Mouse (Mus musculus) frontal cortex, postnatal 36 days (tissue): ENCODE data around the gene Arl4c.
"Not testable (repeated sequence)": the region's sequence is repeated elsewhere in the genome, so short reads cannot be mapped to it uniquely, and the experiment has no call there.

Source experiments
- DNase-seq, 2 experiments: peaks; one replicate each; pipeline ENCODE4 v3.0.0; 2022; ENCODE audit warnings: low spot score in 2 of 2

The Arl4c gene

DNA sequence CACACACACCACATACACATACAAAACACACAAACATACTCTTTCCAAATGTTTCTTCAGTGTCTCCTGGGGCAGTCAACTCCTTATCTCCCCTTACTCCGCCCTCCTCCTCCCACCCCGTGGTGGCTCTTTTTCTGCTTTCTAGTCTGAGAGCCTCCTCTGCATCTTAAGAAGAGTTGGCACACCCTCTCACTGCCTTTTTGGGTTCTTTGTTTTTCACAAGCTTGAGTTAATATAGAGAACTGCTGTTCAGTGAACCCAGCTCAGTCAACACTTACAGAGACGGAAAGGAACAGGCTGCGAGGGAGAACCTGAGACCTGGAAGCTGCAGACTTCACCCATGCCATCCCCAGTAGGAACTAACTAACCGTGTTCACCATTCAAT is 45.9 kb downstream of the Arl4c start:
- DNase-seq = peak in 1 of 2 experiments; percentile 51

DNA sequence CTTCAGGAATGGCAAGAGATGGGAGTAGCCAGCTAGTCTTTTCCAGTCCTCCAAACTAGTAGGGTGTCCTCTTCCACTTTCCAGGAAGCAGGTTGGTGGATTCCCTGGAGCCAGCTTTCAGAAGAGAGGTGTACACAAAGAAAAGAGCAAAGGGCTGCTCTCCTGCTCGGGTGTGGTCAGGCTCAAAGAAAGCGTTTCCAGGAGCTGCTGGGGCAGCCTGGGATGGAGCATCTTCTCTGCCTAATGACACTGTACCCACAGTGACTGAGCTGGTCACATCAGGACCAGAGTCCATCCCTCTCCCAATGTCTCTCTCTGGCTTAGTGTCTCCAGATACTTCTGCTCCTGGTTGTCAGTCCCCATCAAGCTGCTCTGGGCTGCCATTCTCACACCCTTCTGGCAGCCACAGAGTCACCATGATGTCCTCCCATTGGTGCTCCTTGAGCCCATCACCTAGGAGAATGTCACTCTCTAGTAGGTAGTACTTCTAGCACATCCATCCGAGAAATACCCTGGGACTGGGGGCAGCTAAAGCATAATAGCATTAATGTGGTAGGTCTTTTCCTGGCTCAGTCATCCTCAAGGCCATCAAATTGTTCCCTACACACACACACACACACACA is 46.4 kb downstream of the Arl4c start:
- DNase-seq = no peak

DNA sequence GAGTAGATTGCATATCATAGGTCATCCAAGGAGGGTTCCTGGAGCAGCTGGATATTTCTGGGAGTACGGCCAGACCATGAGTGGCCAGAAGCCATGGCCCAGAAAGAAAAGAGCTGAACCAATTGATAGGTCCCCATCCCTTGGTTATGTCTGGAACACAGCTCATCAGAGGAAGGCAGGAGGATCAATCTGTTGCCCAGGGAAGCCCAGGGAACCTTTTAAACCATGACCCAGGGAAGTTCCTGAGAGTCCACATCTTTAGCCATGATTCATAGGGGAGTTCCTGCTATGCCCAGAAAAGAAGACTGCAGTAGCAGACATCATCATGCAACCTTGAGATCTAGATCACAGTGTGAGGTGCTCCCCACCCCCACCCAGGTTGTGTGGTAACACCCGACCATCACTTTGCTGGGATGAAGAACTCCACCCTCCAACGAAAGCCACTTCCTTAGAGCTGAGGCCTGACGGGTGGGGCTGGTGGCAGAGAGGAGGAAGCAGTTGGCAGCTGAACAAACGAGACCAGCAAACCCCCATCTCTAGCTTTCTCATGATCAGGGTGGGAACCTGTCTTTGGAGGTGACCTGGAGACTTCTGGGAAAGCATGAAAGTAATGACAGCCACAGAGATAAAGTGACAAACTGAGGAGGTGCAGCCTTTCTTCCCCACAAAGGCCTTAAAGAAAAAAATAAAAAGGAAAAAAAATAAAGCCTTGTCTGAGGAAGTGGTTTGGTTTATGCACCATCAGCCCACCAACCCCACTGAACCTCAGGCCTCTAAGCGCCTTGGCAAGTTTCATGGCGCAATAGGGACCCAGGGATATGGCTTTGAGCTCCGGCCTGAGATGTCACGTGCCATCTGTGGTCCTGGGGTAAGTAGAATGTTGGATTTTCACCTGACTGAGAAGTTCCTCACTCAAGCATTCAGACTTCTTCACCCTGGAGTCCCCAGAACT is 47.2 kb downstream of the Arl4c start:
- no peak for DNase-seq

DNA sequence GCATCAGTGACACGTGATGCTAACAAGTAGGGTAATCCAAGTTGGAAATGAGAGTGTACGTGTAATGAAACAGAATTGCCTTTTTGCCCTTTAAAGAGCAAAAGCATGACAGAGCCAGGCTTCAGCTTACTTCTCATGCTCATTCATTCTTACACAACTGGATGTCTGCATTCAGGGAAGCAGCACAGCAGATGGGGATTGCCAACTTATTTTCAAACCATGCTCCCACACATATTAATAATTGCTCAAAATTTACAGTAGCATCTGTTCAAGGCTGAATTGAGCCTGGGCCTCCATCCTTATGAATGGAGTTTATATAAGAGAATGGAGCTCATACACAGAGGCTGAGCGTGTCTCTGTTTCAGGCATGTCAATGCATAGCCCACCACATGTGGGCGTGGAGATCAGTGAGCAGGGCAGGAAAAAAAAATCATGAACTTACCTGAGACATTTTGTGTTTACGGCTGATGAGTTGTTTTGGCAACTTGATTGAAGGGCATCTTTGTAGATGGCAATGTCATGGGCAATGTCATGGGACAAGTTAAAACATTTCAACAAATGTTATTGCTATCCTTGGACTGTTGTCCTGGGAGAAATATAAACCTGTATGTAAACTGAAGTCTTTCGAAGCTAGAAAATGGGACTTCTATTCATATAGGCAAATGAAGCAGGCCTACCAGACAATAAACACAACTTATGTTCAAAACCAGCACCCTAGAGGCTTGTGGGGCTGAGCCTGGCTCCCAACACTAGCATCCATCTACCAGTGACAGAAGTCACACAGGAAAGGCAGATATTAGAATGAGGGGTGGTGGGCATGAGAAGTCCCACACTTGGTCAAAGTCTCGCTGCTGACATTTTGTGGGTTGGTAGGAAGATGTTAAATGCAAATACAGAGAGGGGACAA is 48.2 kb downstream of the Arl4c start:
- DNase-seq = no peak

DNA sequence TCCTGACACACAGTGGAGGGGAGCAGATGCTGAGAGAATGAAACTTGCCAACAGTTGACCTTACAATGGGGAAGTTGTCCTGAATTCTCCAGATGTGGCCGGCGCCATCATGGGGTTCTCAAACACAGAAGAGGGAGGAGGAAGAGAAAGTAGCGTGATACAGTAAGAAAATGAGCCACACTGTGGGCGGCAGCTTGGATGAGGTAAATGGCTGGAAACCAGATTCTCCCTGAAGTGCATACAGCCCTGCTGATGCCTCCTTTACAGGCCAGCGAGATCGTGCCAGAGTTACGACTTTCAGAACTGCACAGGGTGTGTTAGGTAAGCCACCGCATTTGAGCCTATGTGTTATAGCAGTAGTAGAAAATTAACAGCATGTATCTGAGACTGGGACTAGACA is 49.3 kb downstream of the Arl4c start:
- no peak for DNase-seq

DNA sequence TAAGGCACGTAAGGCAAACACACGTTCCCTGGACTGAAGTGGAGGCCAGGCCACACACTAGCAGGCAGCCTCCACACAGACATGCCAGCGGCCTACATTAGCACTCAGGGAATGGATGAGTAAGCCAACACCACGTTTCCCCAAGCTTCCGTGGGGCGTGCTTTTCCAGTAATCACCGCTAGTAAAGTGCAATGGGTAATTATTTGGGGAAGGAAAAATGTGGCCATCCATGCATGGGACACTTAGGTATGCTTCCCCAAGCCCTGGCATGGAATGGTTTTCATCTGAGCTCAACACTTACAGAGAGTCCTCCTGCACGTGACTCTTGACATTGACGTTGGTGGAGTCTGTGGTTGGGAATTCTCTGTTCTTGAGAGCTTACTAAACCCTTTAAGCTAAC is 50.4 kb downstream of the Arl4c start:
- DNase-seq = no peak

DNA sequence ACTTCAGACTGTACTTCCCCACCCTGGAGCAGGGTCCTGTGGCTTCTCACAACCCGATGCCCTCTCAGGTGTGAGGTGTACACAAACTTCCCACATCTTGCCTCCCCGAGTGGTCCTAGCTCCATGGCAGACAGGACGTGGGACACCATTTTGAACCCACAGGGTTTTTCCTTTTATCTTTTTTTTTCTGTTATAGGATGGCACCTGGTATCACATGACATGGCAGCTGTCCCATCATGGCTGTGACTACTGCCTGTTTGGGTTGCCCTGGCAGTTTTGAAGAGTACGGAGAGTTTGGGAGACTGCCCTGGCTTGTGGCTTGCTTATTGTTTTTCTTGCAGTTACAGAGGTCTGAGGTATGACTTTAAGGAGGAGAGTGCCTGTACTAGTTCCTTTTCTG is 53.3 kb downstream of the Arl4c start:
- no peak for DNase-seq

DNA sequence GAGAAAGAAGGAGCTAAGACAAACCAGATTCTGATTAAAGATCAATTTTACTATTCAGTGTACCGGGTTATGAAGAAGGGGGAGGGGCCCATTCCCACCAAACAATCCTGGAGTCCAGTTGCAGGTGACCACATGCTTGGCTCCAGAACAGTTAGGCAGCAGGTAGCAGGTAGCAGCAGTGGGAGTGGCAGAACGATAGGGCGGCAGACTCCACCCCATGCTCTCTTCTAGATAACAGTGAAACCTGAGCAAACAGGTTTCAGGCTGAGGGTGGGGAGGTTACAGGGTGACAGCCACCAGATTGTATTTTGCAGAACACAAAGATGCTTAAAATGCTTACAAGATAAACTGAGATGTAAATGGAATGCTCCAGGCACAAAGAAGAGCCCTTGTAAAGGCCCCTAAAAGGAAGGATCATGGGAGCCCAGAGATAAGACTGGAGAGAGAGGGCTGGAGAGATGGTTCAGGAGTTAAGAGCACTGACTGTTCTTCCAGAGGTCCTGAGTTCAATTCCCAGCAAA is 56.4 kb downstream of the Arl4c start:
- no peak for DNase-seq

- no peak for DNase-seq
Measured at GRCm38 (mm10) chr1:88644417-88644816, 57.6 kb downstream of the Arl4c start.

DNA sequence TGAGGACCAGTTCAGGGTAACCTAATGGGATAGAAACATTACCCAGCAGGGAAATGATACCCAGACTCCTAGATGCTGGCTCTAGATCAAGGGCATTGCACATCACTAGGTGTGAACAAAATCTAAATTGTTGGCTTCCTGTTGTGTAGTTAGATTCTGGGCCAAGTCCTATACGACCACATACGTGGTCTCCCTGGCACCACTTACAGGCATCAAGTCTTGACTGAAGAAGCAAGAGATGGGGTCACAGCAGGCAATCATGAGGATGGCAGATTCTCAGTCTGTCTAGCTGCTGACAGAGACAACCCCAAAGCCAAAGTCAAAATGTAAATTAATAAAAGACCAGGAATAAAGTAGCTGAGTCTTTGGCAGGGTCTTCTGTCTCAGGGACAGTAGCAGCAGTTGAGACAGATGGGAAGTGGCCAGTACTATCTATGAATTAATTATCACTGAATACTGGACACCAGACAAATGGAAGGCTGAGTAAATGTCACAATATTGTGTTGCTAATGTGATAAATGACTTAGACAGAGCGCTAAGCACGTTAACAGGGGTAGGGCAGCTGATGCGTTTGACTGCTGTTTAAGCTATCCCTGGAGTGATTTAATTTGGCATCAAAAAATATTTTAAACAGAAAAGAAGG is 58.7 kb downstream of the Arl4c start:
- no peak for DNase-seq

- DNase-seq = no peak
Measured at GRCm38 (mm10) chr1:88642735-88643134, 59.3 kb downstream of the Arl4c start.

GRCm38 (mm10) chr1:88641678-88642215 is 60.3 kb downstream of the Arl4c start:
- DNase-seq = no peak

DNA sequence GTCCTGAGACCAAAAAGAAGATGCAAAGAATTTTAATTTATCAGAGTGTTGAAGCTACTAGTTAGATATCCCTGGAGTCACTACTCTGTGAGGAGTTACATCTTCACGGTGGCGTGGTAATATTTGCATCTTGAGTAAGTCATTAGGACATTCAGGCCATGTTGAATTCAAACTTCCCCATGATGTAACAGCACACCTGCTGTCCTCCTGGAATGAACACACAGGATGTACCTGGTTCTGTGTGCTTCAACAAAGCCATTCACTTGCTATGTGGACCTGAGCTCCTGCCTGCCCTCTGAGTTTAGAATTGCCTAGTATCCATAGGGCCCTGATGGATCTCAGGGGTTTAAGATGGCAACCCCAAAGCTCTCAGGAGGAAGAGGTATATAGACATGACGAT is 60.8 kb downstream of the Arl4c start:
- no peak for DNase-seq

- no peak for DNase-seq
Measured at GRCm38 (mm10) chr1:88639432-88640281, 62.4 kb downstream of the Arl4c start.

DNA sequence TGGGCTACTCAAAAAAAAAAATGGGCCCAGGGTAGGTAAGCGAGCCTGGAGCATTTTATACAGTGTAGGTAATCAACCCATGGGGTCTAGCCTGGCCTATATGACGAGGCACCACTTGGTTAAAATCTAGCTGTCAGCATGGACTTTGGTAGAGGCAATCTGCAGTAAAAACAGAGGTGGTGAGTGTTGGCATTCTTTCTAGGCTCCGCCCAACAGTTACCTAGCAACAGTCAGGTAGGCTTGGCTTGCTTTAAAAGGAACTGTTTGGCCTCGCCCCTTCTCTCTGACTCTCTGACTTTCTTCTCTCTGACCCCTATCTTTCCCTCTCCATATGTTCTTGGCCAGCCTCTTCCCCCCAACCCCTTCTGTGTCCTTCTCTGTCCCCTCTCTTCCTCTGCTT is 63.4 kb downstream of the Arl4c start:
- no peak for DNase-seq

GRCm38 (mm10) chr1:88636579-88637161 is 65.4 kb downstream of the Arl4c start:
- not testable (repeated sequence) for DNase-seq

GRCm38 (mm10) chr1:88635659-88636058 is 66.4 kb downstream of the Arl4c start:
- no peak for DNase-seq

DNA sequence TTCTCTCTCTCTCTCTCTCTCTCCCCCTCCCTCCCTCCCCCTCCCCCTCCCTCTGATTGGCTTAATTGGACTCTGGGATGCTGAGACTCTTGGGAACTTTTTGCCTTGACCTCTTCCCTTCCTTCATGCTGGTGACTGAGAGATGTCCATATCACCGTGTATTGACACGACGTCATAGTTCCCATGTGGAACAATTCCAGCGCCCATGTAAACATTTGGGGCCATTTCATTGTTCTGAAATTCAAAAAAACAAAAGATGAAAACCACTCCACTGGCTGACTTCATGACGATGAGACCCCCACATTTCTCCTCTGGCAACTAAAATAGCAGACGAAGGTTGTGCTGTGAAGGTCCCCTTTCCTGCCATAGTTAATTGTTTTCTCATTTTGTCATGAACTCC is 69.2 kb downstream of the Arl4c start:
- no peak for DNase-seq

- DNase-seq = no peak
Measured at GRCm38 (mm10) chr1:88629966-88630488, 72.0 kb downstream of the Arl4c start.

- no peak for DNase-seq
Measured at GRCm38 (mm10) chr1:88625190-88625589, 76.8 kb downstream of the Arl4c start.
